Mouse (Mus musculus) lung, adult 18-20 months (tissue): ENCODE results near the gene Afg1l.
A peak's percentile ranks its signal among the peaks of the same experiment; 100 is the strongest.

Experiments used
- DNase-seq, 2 experiments: peaks; one replicate each; pipeline ENCODE4 v3.0.0; 2022; ENCODE audit warnings: mixed read lengths in 2 of 2

The Afg1l gene

DNA sequence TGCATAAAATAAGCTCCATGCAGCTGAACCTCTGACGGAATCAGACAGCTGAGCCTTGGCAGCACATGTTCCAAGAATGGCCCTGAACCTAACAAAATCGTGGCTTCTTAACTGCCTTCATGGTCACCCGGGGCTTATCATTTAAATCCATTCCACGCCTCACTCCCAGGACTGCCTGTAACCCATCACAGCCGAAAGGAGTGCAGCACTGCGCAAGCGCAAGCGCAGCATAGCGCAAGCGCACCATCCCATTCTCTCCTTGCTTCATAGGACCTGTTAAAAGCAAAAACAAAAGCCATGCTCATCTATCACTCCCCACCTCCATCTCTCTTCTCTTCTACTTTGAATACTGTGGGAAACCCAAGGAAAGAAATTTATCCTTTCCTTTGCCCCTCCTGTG lies 114.1 kb downstream of the Afg1l start:
- DNase-seq: no peak

DNA sequence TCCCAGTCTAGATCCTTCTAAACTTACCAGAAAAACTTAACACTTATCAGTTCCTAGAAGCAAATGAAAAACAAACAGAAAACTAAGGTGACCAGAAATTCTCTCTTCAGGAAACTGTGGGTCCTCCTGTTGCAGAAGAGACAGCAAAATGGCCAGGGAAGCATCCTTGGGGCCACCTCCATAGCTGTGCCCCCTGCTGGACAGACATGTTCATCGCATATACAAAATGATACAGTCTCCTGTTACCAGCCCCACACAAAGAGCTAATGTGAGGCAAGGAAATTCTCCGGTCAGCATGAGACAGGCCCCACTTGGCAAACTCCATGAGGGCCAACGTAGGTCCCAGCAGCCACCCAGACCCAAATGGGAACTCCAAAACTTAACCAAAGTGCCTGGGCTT lies 122.4 kb downstream of the Afg1l start:
- DNase-seq: no peak

DNA sequence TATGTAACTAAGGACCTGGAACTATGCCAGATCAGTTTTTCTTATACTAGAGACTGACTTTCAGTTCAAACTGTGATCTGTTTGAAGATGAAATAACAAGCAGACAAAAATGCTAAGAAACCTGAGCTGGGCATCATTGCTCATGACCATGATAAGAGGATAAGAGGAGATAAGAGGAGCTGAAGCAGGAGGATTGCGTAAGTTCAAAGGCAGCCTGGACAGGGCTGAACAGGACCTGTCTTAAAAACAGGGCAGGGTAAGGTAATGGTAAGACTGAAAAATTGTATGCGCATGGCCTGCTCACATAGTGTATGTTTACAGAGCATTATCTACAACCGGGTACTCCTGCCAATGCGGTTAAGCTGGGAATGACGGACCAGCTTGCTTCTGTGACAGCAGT lies 130.4 kb downstream of the Afg1l start:
- no peak for DNase-seq

DNA sequence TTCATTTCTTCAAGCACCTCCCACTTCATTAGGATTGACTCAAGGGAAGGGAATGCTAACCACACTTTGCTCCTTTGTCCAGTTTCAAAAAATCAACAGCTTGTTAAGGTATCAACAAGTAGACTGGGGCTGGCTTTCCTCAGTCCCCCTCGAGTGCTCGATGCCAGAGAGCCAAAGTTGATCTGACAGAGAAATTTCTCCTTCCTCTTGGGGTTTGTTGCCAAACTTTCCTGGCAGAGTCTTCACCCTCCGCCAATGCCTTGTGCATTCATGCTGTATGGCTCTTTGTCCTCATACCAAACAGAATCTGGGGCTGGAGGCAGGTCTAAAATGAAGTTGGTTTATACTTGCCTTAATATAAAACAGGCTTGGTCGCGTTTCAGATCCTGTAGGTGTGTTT lies 131.2 kb downstream of the Afg1l start:
- no peak for DNase-seq

DNA sequence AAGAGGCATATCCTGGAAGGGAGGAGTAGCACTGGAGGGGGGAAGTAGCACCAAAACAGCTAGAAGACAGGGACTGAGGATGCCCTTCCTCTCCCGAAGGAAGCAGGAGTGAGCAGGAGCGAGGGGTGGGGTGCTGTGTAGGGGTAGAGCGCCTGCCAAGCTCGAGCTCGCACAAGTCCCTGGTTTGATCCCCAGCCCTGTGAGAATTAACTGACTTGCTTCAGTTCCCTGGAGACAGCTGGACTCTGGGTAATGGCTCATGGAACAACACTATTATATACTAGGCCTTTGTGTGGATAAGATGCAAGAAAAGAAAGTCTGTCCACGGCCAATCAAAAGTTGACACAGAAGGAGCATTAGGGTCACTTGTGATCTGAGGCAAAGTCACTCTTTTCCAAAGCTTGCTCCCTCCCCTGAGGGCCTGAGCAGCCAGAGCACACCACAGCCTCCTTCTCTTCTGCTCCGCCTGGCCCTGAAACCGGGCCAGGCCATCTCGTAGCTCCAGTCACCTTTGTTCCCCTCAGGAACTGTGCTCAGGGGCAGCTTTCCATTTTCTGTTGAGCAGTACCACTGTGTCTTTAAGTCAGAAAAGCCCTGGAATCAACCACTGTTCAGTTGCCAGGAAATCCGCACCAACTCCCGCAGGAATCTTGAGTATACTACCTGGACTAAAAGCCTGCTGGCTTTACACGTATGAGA lies 132.0 kb downstream of the Afg1l start:
- no peak for DNase-seq

DNA sequence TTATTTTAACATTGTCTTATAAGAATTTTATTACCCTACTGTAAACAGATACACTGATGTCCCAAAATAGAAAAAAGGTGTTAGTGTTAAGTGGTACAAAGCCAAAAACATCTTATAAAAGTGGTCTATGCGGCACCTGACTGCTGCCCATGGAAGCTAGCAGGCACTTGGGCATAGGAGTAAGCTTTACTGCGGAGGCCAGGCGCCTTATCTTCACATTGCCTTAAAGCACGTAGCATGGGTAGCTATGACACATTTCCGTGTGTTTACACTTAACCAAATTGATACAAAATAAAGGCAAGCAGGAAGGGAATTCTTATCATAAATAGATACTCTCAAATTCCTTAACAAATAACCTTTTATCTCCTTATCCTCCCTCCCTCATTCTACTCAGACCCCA lies 135.7 kb downstream of the Afg1l start:
- no peak for DNase-seq

DNA sequence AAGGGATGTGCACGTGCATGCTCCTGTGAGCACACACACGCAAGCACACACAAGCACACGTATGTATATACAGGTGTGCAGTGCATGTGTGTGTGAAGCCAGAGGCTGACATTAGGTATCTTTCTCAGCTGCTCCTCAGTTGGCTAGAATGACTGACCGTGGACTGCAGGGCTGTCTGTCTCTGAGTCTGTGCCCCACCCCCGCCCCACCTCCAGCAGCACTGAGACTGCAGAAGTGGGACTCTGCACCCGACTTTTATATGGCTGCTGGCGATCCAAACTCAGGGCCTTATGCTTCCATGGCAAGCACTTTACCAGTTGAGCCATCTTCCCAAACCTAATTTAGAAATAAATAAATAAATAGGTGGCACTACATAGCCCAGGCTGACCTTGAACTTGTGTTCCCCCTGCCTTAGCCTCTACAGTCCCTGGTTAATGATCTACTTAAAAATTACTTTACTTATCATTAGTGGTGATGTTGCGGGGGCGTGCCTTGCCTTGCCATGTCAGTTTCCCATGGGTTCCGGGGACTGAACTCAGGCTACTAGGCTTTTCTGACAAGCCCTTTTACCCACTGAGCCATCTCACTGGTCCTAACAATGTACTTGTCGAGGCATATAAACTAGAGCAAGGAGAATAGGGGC lies 136.4 kb downstream of the Afg1l start:
- no peak for DNase-seq

DNA sequence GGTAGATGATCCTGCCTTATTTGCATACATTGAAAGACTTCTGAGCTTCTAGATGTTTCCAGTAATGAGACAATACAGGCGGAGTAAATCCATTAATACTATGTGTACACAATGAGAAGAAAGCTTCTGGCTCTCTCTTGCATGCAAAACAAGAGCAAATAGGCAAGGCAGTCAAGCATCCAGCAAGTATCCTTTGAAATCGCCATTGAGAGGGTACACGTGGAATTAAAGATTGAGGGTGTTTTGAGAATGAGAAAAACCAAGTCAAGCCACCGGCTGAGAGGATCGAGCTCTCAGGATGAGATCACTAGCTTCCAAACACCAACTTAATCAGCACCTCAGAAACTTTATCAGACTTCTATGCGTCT lies 138.0 kb downstream of the Afg1l start:
- no peak for DNase-seq

DNA sequence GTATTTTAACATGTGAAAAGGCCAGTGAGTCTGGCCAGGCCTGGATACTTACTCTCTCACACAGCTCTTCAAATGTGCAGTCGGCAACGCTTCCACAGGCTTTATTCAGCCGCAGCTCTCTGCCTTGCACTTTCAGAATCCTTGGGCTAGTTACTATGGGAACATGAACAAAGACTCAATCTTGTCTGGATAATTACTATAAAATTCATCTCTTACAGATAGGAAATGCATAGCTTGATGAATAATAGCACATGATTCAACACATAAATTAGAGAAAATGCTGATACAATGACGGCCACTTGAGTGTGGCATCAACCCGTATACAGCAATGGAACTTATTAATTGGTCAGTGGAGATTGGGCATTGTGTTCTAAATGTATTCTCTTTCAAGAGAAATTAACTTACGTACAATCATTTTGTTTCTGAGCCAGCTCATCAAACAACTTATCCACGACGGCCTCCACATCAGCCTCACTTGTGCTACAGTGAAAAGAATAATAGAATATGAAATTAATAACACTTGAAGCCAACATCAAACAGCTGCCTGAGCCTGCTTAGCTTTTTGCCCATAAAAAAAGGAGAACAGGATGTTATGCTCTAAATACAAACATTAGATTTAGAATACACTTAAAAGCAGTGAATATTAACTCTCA lies 138.5 kb downstream of the Afg1l start:
- DNase-seq: no peak

DNA sequence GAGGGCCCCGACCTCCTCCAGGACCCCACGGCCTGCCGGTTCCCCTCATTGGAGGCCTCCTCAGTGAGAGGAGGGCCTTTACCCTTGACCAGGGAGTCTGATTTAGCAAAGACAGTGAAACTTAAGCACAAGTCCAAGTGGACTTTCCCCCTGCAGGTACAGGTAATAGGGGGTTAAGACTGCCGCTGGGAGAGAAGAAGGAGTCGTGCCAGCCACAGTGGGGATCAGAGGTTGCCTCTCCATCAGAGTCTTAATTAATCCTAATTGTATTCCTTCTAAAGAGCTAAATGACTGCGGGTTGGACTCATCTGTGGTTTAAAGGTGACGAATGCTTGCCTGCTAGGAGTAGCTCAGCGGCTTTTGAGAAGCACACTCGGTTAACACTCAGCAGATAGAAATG lies 139.9 kb downstream of the Afg1l start:
- no peak for DNase-seq

DNA sequence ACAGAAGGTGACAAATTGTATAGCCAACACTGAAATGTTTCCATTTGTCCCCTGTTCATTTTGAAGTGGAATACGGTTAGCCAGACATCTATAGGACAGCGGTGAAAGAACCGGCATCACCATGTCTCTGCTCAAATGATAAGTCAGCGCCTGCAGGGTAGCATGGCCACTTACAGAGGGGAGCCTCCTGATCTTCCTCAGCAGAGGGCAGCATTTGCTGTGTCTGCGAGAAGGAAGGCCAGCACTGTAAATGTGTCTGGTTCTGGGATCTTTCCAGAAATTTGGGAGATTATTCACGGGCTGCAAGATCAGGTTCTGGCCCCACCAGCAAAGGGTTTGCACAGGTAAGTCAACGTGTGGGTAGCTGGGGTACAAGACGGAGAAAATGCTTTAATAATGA lies 150.8 kb downstream of the Afg1l start:
- DNase-seq: no peak

DNA sequence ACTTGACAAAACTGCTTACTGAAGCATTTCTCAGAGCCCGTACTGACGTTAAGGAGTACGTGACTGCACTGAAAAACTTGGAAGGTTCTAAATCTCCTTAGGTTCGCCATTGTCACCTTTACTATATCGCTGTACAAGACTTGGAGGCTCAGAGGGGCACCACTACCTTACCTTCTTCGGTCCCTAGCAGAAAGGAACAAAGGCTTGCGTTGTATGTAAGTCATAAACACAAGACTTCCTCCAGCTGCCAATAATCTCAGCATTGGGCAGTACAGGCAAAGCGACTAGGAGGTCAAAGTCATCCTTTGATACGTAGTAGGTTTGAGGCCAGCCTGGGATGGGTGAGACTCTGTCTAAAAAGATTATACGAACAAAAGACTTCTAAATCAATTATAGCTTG lies 153.1 kb downstream of the Afg1l start:
- DNase-seq: no peak

DNA sequence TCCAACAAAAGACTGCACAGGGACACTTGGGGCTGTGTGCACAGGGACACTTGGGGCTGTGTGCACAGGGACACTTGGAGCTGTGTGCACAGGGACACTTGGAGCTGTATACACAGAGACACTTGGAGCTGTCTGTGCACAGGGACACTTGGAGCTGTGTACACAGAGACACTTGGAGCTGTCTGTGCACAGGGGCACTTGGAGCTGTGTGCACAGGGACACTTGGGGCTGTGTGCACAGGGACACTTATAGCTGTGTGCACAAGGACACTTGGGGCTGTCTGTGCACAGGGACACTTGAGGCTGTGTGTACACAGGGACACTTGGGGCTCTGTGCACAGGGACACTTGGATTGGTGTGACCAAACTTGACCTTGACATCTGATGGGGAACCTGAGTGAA lies 154.4 kb downstream of the Afg1l start:
- DNase-seq: no peak

DNA sequence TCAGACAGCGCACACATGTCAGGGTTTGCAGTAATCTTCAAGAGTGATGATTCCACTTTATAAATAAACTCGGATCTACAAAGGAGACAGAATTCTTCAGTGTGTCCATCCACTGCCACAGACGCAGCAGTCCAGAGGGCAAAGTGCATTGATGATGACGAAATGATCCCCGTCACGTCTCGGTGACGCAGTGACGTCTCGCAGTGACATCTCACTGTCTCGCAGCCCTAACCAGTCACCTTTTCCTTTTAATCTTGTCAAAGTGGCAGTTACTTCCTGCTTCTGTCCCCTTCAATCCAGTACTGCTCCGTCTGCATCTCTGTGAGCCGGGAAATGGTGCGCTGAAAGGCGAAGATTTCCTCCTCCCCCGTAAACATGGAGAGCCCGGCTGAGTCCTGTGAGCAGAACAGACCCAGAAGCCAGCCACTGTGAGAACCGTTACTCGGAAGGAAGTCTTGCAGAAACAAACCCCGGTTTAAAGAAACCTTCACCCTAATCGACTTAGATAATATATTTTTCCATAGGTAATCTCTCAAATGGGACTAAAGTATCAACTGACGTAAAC lies 165.1 kb downstream of the Afg1l start:
- no peak for DNase-seq

DNA sequence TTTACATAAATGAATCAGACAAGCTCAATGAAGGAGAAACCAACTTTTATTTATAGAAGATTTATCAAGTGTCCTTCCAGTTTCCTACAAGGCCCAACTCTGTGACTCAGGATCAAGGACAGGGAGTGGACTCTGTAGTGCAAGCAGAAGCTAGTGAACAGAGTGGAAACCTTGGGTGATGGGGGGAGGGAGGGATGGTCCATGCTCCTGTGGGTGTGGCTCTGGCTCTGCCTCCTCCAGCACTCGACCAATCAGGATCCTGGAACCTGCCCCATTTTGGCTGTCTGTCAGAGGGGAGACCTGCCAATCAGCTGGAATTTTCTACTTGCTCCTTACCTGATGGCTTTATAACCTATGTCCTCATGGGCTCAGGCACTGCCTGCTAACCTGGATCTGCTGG lies 165.8 kb downstream of the Afg1l start:
- no peak for DNase-seq

DNA sequence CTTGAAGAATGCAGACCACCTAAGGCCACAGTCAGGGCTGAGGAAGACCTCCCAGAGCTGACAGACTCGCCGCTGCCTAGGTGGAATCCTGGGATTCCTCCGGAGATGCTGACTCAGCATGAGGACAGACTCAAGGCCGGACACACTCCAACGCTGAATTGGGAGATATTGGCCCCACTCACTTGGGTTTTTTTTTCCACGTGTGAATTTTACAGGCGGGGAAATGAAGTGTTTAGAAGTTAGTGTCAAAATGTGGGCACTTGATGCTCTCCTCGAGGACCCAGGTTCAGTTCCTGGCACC lies 169.7 kb downstream of the Afg1l start:
- DNase-seq: no peak

DNA sequence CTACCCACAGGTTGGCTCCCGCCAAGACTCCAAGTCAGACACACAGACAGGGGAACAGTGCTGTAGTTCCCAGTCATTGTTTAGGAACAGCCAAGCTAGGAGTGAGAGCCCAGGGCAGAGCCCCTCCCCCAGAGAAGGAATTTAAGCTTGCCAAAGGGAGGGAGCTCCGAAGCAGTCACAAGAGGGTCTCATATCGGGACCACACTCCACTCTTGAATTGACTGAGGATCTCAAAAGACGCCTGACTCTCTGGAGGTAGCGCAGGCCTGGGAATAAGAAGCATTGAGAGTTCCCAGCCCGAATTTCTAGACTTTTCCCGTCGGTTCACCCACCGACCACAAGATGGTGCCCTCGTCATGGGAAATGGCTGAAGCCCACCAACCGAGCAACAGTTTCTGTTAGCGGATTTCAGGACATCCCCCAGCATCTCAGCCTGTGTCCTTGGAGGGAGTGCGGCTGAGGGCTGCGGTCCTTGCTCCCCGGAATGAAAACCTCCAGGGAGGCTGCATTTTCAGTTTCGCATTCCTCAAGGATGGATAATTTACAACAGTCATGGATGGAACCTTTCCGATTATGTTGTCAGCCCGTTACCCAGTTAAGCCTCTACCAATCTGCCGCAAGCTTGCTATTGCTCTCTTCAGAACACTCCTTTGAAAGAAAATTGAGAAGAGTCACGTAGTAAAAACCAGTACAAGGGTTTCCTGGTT lies 170.2 kb downstream of the Afg1l start:
- DNase-seq: peak; percentile 42 to 52

DNA sequence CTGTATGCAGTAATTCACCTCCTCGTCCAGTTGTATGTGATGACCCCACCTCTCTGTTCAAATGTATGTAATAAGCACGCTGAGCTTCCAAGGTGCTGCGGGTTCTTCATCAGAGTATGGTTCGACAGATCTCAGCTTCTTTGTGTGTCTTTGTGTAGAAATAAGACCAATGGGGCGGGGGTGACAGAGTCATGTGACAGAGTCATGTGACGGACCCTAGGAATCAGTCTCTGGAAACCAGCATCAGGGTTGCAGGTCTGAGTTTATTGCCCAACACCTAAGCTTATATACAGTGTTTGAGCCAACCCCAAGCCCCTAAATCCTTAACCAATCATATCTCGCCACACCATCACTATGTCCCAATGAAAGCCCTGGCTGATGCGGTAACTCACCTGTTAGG lies 171.9 kb downstream of the Afg1l start:
- no peak for DNase-seq

DNA sequence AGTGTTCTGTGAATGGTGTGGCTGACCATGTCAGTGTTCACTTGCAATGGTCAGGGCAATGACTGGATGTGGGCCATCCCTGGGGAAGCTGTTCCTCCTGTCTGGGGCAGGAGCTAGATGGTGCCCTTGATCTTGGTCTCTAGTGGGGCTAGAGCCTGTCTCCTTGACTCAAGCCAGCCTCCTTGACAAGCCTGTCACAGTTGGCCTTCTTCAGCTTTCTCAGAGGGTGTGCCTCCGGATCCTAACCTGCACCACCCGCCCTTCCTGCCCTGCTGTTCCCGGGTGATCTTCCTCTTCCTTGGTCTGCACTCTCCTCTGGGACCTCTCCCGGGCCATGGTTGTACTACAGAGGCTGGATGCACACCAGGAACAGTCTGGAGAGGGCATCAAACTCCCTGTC lies 177.6 kb downstream of the Afg1l start:
- DNase-seq: no peak

DNA sequence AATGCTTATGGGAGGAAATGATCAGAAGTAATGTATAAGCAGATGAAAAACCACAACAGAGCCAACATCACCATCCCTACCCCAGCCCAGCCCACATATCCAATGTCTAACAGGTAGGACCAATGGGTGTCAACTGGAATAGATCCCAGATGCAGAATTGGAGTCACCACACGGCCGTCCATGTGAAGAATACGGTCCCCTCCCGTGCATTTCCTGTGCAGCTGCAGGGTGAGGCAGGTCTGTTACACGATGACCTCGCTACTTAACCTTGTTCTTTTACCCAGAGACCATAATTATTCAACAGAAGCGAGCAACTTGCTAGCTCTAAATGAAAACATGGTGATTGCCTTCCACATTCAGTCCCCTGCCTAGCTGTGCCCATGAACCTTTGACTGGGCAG lies 178.4 kb downstream of the Afg1l start:
- no peak for DNase-seq

DNA sequence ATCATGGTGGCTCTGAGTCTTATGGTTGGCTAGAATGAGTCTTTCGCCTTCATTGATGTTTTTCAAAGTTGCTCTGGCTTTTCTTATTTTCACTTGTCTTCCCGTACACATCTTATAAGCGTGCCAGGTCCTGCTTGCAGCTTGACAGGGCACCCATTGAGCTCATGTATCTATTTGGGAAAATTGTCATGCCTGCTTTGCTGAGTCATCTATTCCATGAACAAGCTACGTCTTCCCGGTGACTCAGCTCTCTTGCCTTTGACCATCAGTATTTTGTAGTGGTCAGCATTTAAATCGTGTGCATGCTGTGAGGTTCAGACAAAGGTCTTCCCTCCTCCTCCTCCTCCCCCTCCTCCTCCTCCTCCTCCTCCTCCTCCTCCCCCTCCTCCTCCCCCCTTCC lies 178.9 kb downstream of the Afg1l start:
- no peak for DNase-seq

DNA sequence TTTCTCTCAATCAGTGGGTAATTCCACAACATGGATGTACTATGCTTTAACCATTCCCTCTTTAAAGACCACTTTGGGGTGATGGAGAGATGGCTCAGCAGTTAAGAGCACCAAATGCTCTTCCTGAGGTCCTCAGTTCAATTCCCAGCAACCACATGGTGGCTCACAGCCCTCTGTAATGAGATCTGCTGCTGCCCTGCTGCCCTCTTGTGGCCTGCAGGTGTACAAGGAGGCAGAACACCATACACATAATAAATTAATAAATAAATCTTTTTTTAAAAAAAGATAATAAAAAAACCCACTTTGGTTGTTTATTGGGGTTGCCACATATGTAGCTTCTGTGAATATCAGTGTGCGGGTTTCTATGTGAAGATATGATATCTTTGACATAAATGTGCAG lies 180.4 kb downstream of the Afg1l start:
- DNase-seq: peak in 1 of 2 experiments; percentile 12

DNA sequence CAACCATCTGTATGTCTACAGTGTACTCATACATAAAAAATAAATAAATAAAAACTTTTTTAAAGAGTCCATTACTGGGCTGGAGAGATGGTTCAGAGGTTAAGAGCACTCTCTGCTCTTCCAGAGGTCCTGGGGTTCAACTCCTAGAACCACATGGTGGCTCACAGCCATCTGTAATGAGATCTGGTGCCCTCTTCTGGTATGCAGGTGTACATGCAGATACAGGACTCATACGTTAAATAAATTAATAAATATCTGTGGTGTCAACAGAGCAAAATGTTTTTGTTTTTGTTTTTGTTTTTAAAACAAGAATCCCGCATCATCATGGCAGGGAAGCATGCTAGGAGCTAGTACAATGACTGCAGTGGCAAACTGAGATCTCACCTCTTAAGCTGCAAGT lies 181.3 kb downstream of the Afg1l start:
- no peak for DNase-seq

DNA sequence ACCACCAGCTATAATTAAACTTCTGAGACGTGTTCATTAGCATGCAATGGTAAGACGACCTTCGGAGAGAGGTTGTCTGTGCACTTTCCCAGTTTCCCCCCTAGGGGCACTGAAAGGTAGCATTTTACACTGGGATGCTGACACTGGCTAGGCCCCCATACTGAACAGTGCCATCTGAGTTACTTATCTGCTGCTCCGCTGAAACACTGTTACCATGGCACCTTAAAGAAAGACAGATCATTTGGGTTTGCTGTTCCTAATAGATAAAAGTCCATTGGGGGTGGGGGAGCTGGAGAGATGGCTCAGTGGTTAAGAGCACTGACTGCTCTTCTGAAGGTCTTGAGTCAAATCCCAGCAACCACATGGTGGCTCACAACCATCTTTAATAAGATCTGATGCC lies 181.8 kb downstream of the Afg1l start:
- DNase-seq: no peak
